ENCODE assay signal across 8 mouse cellular contexts in the genomic region with DNA sequence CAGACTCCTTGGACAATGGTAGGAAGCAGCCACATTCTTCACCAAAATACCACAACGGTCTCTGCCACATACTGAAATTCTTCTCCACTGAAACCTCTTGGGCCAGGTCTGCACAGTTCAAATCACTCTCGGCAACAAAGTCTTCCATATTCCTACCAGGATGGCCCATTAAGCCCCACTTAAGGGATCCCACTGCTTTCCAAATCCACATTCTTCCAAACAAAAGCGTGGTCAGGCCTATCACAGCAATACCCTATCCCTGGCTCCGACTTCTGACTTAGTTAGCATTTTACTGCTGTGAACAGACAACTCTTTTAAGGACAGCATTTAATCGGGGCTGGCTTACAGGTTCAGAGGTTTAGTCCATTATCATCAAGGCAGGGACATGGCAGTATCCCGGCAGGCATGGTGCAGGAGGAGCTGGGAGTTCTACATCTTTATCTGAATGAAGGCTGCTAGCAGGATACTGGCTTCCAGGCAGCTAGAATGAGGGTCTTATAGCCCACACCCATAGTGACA. TPM values are rescaled to one million over a fixed set of nuclear protein-coding genes. Genes with fewer than 3 reads are reported as not detected.
DNase-seq lines count a peak whose midpoint lies in the region; ATAC-seq lines count a peak whose summit lies in the region.

A gene (minus strand): TSS at position 469 of the 519 bp plus-strand sequence.

- H3K4me1 ChIP-seq in liver, embryonic 12.5 days: no peaks in the 10 kb centered on the region
- no peaks in the 10 kb centered on the region for H3K4me1 ChIP-seq in heart, embryonic 12.5 days (replicated peaks)
- no peaks in the 10 kb centered on the region for H3K4me1 ChIP-seq in stomach, embryonic 16.5 days (ENCODE audit: control insufficient read depth, insufficient read depth, low read length)

- H3K27ac ChIP-seq in liver, embryonic 12.5 days: no peak within 1 kb of the TSS
- no peak within 1 kb of the TSS for H3K27ac ChIP-seq in heart, embryonic 12.5 days (ENCODE audit: poor library complexity, severe bottlenecking)
- no peak within 1 kb of the TSS for H3K27ac ChIP-seq in stomach, embryonic 16.5 days (ENCODE audit: low read length)

- H3K4me2 ChIP-seq in liver, embryonic 12.5 days: no peak within 1 kb of the TSS
- H3K4me2 ChIP-seq in heart, embryonic 12.5 days: no peak within 1 kb of the TSS
- no peak within 1 kb of the TSS for H3K4me2 ChIP-seq in stomach, embryonic 16.5 days (ENCODE audit: low read depth, low read length)

- DNase-seq in liver: no peak
- no peak for DNase-seq in adrenal gland, postnatal 25 days
- no peak for DNase-seq in left cerebral cortex, postnatal 14 days (ENCODE audit: low spot score in 2 of 2)
- DNase-seq in thymus, adult 18-20 months: no peak
- no peak for DNase-seq in retina, embryonic 14.5 days (ENCODE audit: low spot score)

- H3K9ac ChIP-seq in liver, embryonic 12.5 days: no peak within 1 kb of the TSS
- H3K9ac ChIP-seq in heart, embryonic 12.5 days: no peak within 1 kb of the TSS
- no peak within 1 kb of the TSS for H3K9ac ChIP-seq in stomach, embryonic 16.5 days (ENCODE audit: low read length)

- ATAC-seq in liver, embryonic 12.5 days: no peak
- ATAC-seq in heart, embryonic 12.5 days (ENCODE audit: insufficient number of reproducible peaks, low FRiP score): no peak
- ATAC-seq in stomach, embryonic 16.5 days (ENCODE audit: insufficient read depth, low FRiP score): no peak

- H3K36me3 ChIP-seq in liver, embryonic 12.5 days: no peaks in the 10 kb centered on the region
- no peaks in the 10 kb centered on the region for H3K36me3 ChIP-seq in heart, embryonic 12.5 days
- no peaks in the 10 kb centered on the region for H3K36me3 ChIP-seq in stomach, embryonic 16.5 days (ENCODE audit: control insufficient read depth, insufficient read depth, low read length)

- no peaks in the 10 kb centered on the region for H3K9me3 ChIP-seq in liver, embryonic 12.5 days (replicated peaks)
- no peaks in the 10 kb centered on the region for H3K9me3 ChIP-seq in heart, embryonic 12.5 days (replicated peaks)
- H3K9me3 ChIP-seq in stomach, embryonic 16.5 days (replicated peaks; ENCODE audit: control insufficient read depth, low read length): no peaks in the 10 kb centered on the region

- H3K4me3 ChIP-seq in liver, embryonic 12.5 days: no peak within 1 kb of the TSS
- no peak within 1 kb of the TSS for H3K4me3 ChIP-seq in heart, embryonic 12.5 days
- H3K4me3 ChIP-seq in stomach, embryonic 16.5 days (replicated peaks; ENCODE audit: low read length): no peak within 1 kb of the TSS

- intact Hi-C loops in left cerebral cortex, postnatal 14 days (cut with DNase I): no loop called here

- H3K27me3 ChIP-seq in liver, embryonic 12.5 days (replicated peaks): no peaks in the 10 kb centered on the region
- no peaks in the 10 kb centered on the region for H3K27me3 ChIP-seq in heart, embryonic 12.5 days (replicated peaks)
- H3K27me3 ChIP-seq in stomach, embryonic 16.5 days (ENCODE audit: control insufficient read depth, insufficient read depth, low read length): no peaks in the 10 kb centered on the region

- whole genome bisulfite sequencing in liver, embryonic 12.5 days (ENCODE audit: insufficient replicate concordance): 64% methylated on average over 6 of the region's 6 CpGs
- 67% methylated on average over 6 of the region's 6 CpGs for WGBS in heart, embryonic 12.5 days
- WGBS in stomach, embryonic 16.5 days: 79% methylated on average over 6 of the region's 6 CpGs

RNA-seq across cellular contexts. Expression of the gene that starts here (rescaled TPM):
- 11.9 and 13.4 TPM in 2 replicates for polyA plus RNA-seq in liver, embryonic 12.5 days (2016; fragmentation: Nextera tagmentation; extraction: Ambion mirVana)
- 30.8 and 40.2 TPM in 2 replicates for total RNA-seq in adrenal gland, postnatal 25 days (2021)
- 16.6 and 17.9 TPM in 2 replicates for polyA plus RNA-seq in heart, embryonic 12.5 days (2016; fragmentation: Nextera tagmentation; extraction: Ambion mirVana)
- 10 to 100 TPM; 24.5 to 29.6 TPM for total RNA-seq in left cerebral cortex, postnatal 14 days (2021)
- 24.2 and 24.7 TPM in 2 replicates for polyA plus RNA-seq in stomach, embryonic 16.5 days (2015; fragmentation: Nextera tagmentation; extraction: Ambion mirVana)
